Comparison of ENCODE assay signal across 32 mouse cellular contexts in genomic region chr2:144057735-144058134, GRCm38 (mm10). TPM values are rescaled to one million over a fixed set of nuclear protein-coding genes. Genes with fewer than 3 reads are reported as not detected.
"Had no signal": no experiment of that assay in that cellular context is flagged by ENCODE, and none has a peak within 500 bp of the region (broad histone marks: within the 10 kb centered on the region; RNA-seq: fewer than 3 reads in every experiment).

No protein-coding gene starts in this region.

- H3K9me3 ChIP-seq: heart, embryonic 13.5 days; heart, embryonic 15.5 days; kidney, embryonic 15.5 days; limb, embryonic 13.5 days; limb, embryonic 15.5 days; liver, embryonic 13.5 days; liver, embryonic 15.5 days had no signal

- H3K4me1 ChIP-seq: kidney, embryonic 15.5 days; limb, embryonic 13.5 days; limb, embryonic 15.5 days; liver, embryonic 13.5 days; liver, embryonic 15.5 days had no signal

- ATAC-seq: hindbrain, postnatal 0 days; intestine, embryonic 16.5 days; liver, postnatal 0 days had no signal

- H3K27me3 ChIP-seq: kidney, embryonic 15.5 days; limb, embryonic 13.5 days; limb, embryonic 15.5 days; liver, embryonic 13.5 days; liver, embryonic 15.5 days had no signal

- H3K4me2 ChIP-seq: heart, embryonic 11.5 days; heart, embryonic 13.5 days; heart, embryonic 15.5 days; hindbrain, embryonic 14.5 days; kidney, embryonic 15.5 days; limb, embryonic 13.5 days; limb, embryonic 15.5 days; liver, embryonic 11.5 days; liver, embryonic 13.5 days; liver, embryonic 15.5 days had no signal

- DNase-seq: gastrocnemius, postnatal 14 days; gastrocnemius, postnatal 36 days; heart, adult 11 months; heart, adult 2 months; heart, postnatal 14 days; heart, postnatal 36 days; kidney, adult 11 months; kidney, adult 2 months; kidney, adult 9 months; kidney, postnatal 14 days; kidney, postnatal 36 days; layer of hippocampus, adult 9-11 months; layer of hippocampus, postnatal 36 days; liver, embryonic 13.5 days; liver, postnatal 0 days had no signal

- H3K9ac ChIP-seq: heart, embryonic 13.5 days; heart, embryonic 15.5 days; hindbrain, embryonic 14.5 days; kidney, embryonic 15.5 days; limb, embryonic 13.5 days; limb, embryonic 15.5 days; liver, embryonic 13.5 days; liver, embryonic 15.5 days; liver, postnatal 0 days had no signal

- H3K27ac ChIP-seq: heart, adult 2 months; heart, embryonic 13.5 days; heart, embryonic 15.5 days; hindbrain, embryonic 14.5 days; hindbrain, postnatal 0 days; kidney, embryonic 15.5 days; kidney, postnatal 0 days; limb, embryonic 13.5 days; limb, embryonic 15.5 days; liver, embryonic 13.5 days; liver, embryonic 15.5 days had no signal

- H3K4me3 ChIP-seq: heart, adult 2 months; heart, embryonic 13.5 days; heart, embryonic 15.5 days; kidney, embryonic 15.5 days; limb, embryonic 13.5 days; limb, embryonic 15.5 days; liver, embryonic 13.5 days; liver, embryonic 15.5 days had no signal

- H3K36me3 ChIP-seq: heart, embryonic 13.5 days; heart, embryonic 15.5 days; kidney, embryonic 15.5 days; limb, embryonic 13.5 days; limb, embryonic 15.5 days; liver, embryonic 13.5 days; liver, embryonic 15.5 days had no signal

RNA-seq across cellular contexts. Expression of gene Banf2, which starts 24.9 kb away (rescaled TPM):
- polyA plus RNA-seq: heart, adult 2 months; heart, embryonic 11.5 days; heart, embryonic 13.5 days; heart, embryonic 15.5 days; heart, postnatal 0 days; hindbrain, embryonic 11.5 days; hindbrain, embryonic 14.5 days; hindbrain, postnatal 0 days; intestine, embryonic 14.5 days; intestine, embryonic 16.5 days; kidney, adult 2 months; kidney, embryonic 15.5 days; kidney, postnatal 0 days; large intestine, adult 2 months; limb, embryonic 11.5 days; limb, embryonic 13.5 days; limb, embryonic 15.5 days; liver, embryonic 11.5 days; liver, embryonic 13.5 days; liver, embryonic 15.5 days; liver, postnatal 0 days had no signal
